Mouse (Mus musculus): ENCODE results near the gene Slc46a3.
A peak's percentile ranks its signal among the peaks of the same experiment; 100 is the strongest.

Slc46a3 gene

GRCm38 (mm10) chr5:147895436-147896198, 1.0 kb upstream of the Slc46a3 start:
- DNase-seq (ENCODE audit: low spot score in 2 of 2): peak in 1 of 2 experiments; percentile 34

- peak in 1 of 2 experiments; percentile 27 for DNase-seq (ENCODE audit: low spot score in 2 of 2)
These were observed 705 bp downstream of the Slc46a3 start for GRCm38 (mm10) chr5:147893766-147894454.

- no peak for DNase-seq (ENCODE audit: low spot score in 2 of 2)
These were observed 1.5 kb downstream of the Slc46a3 start for GRCm38 (mm10) chr5:147893143-147893542.

GRCm38 (mm10) chr5:147892735-147893134, 1.9 kb downstream of the Slc46a3 start:
- no peak for DNase-seq (ENCODE audit: low spot score in 2 of 2)

- no peak for DNase-seq (ENCODE audit: low spot score in 2 of 2)
These were observed 6.0 kb downstream of the Slc46a3 start for GRCm38 (mm10) chr5:147888313-147889297.

- no peak for DNase-seq (ENCODE audit: low spot score in 2 of 2)
These were observed 11.0 kb downstream of the Slc46a3 start for GRCm38 (mm10) chr5:147883581-147883980.

- DNase-seq (ENCODE audit: low spot score in 2 of 2): no peak
These were observed 14.5 kb downstream of the Slc46a3 start for GRCm38 (mm10) chr5:147879971-147880682.

GRCm38 (mm10) chr5:147877520-147877919, 17.1 kb downstream of the Slc46a3 start:
- no peak for DNase-seq (ENCODE audit: low spot score in 2 of 2)

- DNase-seq (ENCODE audit: low spot score in 2 of 2): no peak
These were observed 19.4 kb downstream of the Slc46a3 start for GRCm38 (mm10) chr5:147875210-147875609.

- no peak for DNase-seq (ENCODE audit: low spot score in 2 of 2)
These were observed 20.0 kb downstream of the Slc46a3 start for GRCm38 (mm10) chr5:147874491-147875065.

GRCm38 (mm10) chr5:147871091-147871820, 23.4 kb downstream of the Slc46a3 start:
- no peak for DNase-seq (ENCODE audit: low spot score in 2 of 2)

- DNase-seq (ENCODE audit: low spot score in 2 of 2): no peak
These were observed 24.3 kb downstream of the Slc46a3 start for GRCm38 (mm10) chr5:147870296-147870695.

- DNase-seq (ENCODE audit: low spot score in 2 of 2): no peak
These were observed 25.0 kb downstream of the Slc46a3 start for GRCm38 (mm10) chr5:147869568-147869967.

GRCm38 (mm10) chr5:147868674-147869073, 25.9 kb downstream of the Slc46a3 start:
- DNase-seq (ENCODE audit: low spot score in 2 of 2): no peak

- DNase-seq (ENCODE audit: low spot score in 2 of 2): peak; percentile 91 to 94
These were observed 34.0 kb downstream of the Slc46a3 start, which contains the start of gene Pomp for GRCm38 (mm10) chr5:147860449-147861261. TSS of gene Pomp (plus strand) at chr5:147860461.

GRCm38 (mm10) chr5:147860076-147860448, 34.6 kb downstream of the Slc46a3 start:
- no peak for DNase-seq (ENCODE audit: low spot score in 2 of 2)

- DNase-seq (ENCODE audit: low spot score in 2 of 2): no peak
These were observed 44.4 kb downstream of the Slc46a3 start for GRCm38 (mm10) chr5:147850194-147850593.

- peak; percentile 76 to 77 for DNase-seq (ENCODE audit: low spot score in 2 of 2)
These were observed 46.3 kb downstream of the Slc46a3 start for GRCm38 (mm10) chr5:147848164-147848863.

GRCm38 (mm10) chr5:147847361-147847760, 47.3 kb downstream of the Slc46a3 start:
- no peak for DNase-seq (ENCODE audit: low spot score in 2 of 2)
